8 mouse cellular contexts compared by ENCODE assay signal in genomic region chr9:78552984-78553383, GRCm38 (mm10). TPM values are rescaled to one million over a fixed set of nuclear protein-coding genes. Genes with fewer than 3 reads are reported as not detected.
A peak's percentile ranks its signal among the peaks of the same experiment; 100 is the strongest.
DNase-seq lines count a peak whose midpoint lies in the region; ATAC-seq and TF ChIP-seq lines count a peak whose summit lies in the region.

No protein-coding gene starts in this region.

- H3K27ac ChIP-seq in hindbrain, embryonic 10.5 days = no peak overlapping the region
- no peak overlapping the region for H3K27ac ChIP-seq in hindbrain, embryonic 12.5 days
- no peak overlapping the region for H3K27ac ChIP-seq in cerebellum, adult 2 months (ENCODE audit: insufficient read depth, low read length)
- no peak overlapping the region for H3K27ac ChIP-seq in intestine, postnatal 0 days (ENCODE audit: low read depth, low read length)
- no peak overlapping the region for H3K27ac ChIP-seq in limb, embryonic 13.5 days
- H3K27ac ChIP-seq in neural tube, embryonic 11.5 days (ENCODE audit: low read depth, low read length) = no peak overlapping the region

- 48% methylated on average over 12 of the region's 12 CpGs for WGBS in hindbrain, embryonic 10.5 days
- WGBS in hindbrain, embryonic 12.5 days = 54% methylated on average over 12 of the region's 12 CpGs
- WGBS in cerebellum, adult 2 months = 43% methylated on average over 12 of the region's 12 CpGs
- 43% methylated on average over 12 of the region's 12 CpGs for WGBS in intestine, postnatal 0 days
- WGBS in limb, embryonic 13.5 days = 38% methylated on average over 12 of the region's 12 CpGs
- WGBS in neural tube, embryonic 11.5 days = 48% methylated on average over 12 of the region's 12 CpGs

- H3K36me3 ChIP-seq in hindbrain, embryonic 10.5 days = peaks cover 23% of the 10 kb centered on the region
- H3K36me3 ChIP-seq in hindbrain, embryonic 12.5 days = peaks cover 17% of the 10 kb centered on the region
- H3K36me3 ChIP-seq in intestine, postnatal 0 days (ENCODE audit: control insufficient read depth, insufficient read depth) = peaks cover 48% of the 10 kb centered on the region
- peaks cover 25% of the 10 kb centered on the region for H3K36me3 ChIP-seq in limb, embryonic 13.5 days
- H3K36me3 ChIP-seq in neural tube, embryonic 11.5 days (ENCODE audit: control insufficient read depth, insufficient read depth, low read length) = no peaks in the 10 kb centered on the region

- H3K9ac ChIP-seq in hindbrain, embryonic 12.5 days = no peak overlapping the region
- no peak overlapping the region for H3K9ac ChIP-seq in intestine, postnatal 0 days (ENCODE audit: low read depth, low read length)
- no peak overlapping the region for H3K9ac ChIP-seq in limb, embryonic 13.5 days
- no peak overlapping the region for H3K9ac ChIP-seq in neural tube, embryonic 11.5 days (ENCODE audit: low read length)

- peak; percentile 49; the same call in 1 of the 2 replicates for TF ChIP-seq CTCF in cerebellum, adult 2 months (IDR thresholded peaks at IDR 0.05; ENCODE audit: borderline replicate concordance, insufficient read depth, low read depth, low read length)
- TF ChIP-seq CTCF in intestine, postnatal 0 days (IDR thresholded peaks at IDR 0.05; ENCODE audit: low read depth) = peak; percentile 88

- no peaks in the 10 kb centered on the region for H3K9me3 ChIP-seq in hindbrain, embryonic 10.5 days
- H3K9me3 ChIP-seq in hindbrain, embryonic 12.5 days (replicated peaks) = no peaks in the 10 kb centered on the region
- H3K9me3 ChIP-seq in intestine, postnatal 0 days (ENCODE audit: control insufficient read depth) = no peaks in the 10 kb centered on the region
- no peaks in the 10 kb centered on the region for H3K9me3 ChIP-seq in limb, embryonic 13.5 days
- no peaks in the 10 kb centered on the region for H3K9me3 ChIP-seq in neural tube, embryonic 11.5 days (ENCODE audit: control insufficient read depth, low read length)

- no peak for ATAC-seq in hindbrain, embryonic 12.5 days (ENCODE audit: low FRiP score)
- 0 out of 2 replicates have a peak, but pooled peaks have one; percentile 26 for ATAC-seq in intestine, postnatal 0 days
- ATAC-seq in limb, embryonic 13.5 days (ENCODE audit: low FRiP score, low read depth) = no peak
- ATAC-seq in neural tube, embryonic 11.5 days (ENCODE audit: insufficient read depth, low FRiP score, low TSS enrichment) = no peak

- H3K4me3 ChIP-seq in hindbrain, embryonic 10.5 days = no peak overlapping the region
- no peak overlapping the region for H3K4me3 ChIP-seq in hindbrain, embryonic 12.5 days
- H3K4me3 ChIP-seq in cerebellum, adult 2 months (replicated peaks; ENCODE audit: insufficient read depth, low read depth, low read length) = no peak overlapping the region
- H3K4me3 ChIP-seq in intestine, postnatal 0 days (ENCODE audit: low read depth, low read length) = no peak overlapping the region
- H3K4me3 ChIP-seq in limb, embryonic 13.5 days = no peak overlapping the region
- H3K4me3 ChIP-seq in neural tube, embryonic 11.5 days (ENCODE audit: low read depth, low read length) = no peak overlapping the region

- no peaks in the 10 kb centered on the region for H3K27me3 ChIP-seq in hindbrain, embryonic 10.5 days (ENCODE audit: insufficient read depth, poor library complexity, severe bottlenecking)
- H3K27me3 ChIP-seq in hindbrain, embryonic 12.5 days = no peaks in the 10 kb centered on the region
- H3K27me3 ChIP-seq in cerebellum, adult 2 months (ENCODE audit: control insufficient read depth, insufficient read depth, low read length) = no peaks in the 10 kb centered on the region
- H3K27me3 ChIP-seq in intestine, postnatal 0 days (replicated peaks; ENCODE audit: control insufficient read depth, insufficient read depth, low read length) = no peaks in the 10 kb centered on the region
- no peaks in the 10 kb centered on the region for H3K27me3 ChIP-seq in limb, embryonic 13.5 days
- no peaks in the 10 kb centered on the region for H3K27me3 ChIP-seq in neural tube, embryonic 11.5 days (ENCODE audit: control insufficient read depth, insufficient read depth, low read length)

- no peak for TF ChIP-seq POLR2A in cerebellum, adult 2 months (IDR thresholded peaks at IDR 0.05; ENCODE audit: borderline replicate concordance, insufficient read depth, low read length)

- DNase-seq in hindbrain, embryonic 10.5 days (ENCODE audit: low spot score) = peak; percentile 74
- DNase-seq in cerebellum, adult 2 months = peak; percentile 53 to 81
- peak; percentile 78 to 91 for DNase-seq in frontal cortex, postnatal 25 days (ENCODE audit: low spot score in 2 of 2)
- peak; percentile 71 for DNase-seq in neural tube, embryonic 11.5 days (ENCODE audit: low spot score)
- DNase-seq in telencephalon, adult 2 months (ENCODE audit: low read depth, low spot score) = peak; percentile 52

- H3K4me2 ChIP-seq in hindbrain, embryonic 12.5 days (replicated peaks) = no peak overlapping the region
- no peak overlapping the region for H3K4me2 ChIP-seq in intestine, postnatal 0 days (replicated peaks; ENCODE audit: low read depth)
- peak overlapping the region; percentile 35; the same call in 1 of the 2 replicates for H3K4me2 ChIP-seq in limb, embryonic 13.5 days (replicated peaks)
- no peak overlapping the region for H3K4me2 ChIP-seq in neural tube, embryonic 11.5 days (ENCODE audit: low read depth)

- no peaks in the 10 kb centered on the region for H3K4me1 ChIP-seq in hindbrain, embryonic 10.5 days (replicated peaks)
- no peaks in the 10 kb centered on the region for H3K4me1 ChIP-seq in hindbrain, embryonic 12.5 days
- no peaks in the 10 kb centered on the region for H3K4me1 ChIP-seq in cerebellum, adult 2 months (ENCODE audit: control insufficient read depth, insufficient read depth, low read length)
- H3K4me1 ChIP-seq in intestine, postnatal 0 days (replicated peaks; ENCODE audit: control insufficient read depth, insufficient read depth, low read length) = no peaks in the 10 kb centered on the region
- H3K4me1 ChIP-seq in limb, embryonic 13.5 days = no peaks in the 10 kb centered on the region
- no peaks in the 10 kb centered on the region for H3K4me1 ChIP-seq in neural tube, embryonic 11.5 days (ENCODE audit: control insufficient read depth, insufficient read depth, low read length)

RNA-seq across cellular contexts. Expression of gene Slc17a5, which starts 34.9 kb away (rescaled TPM):
- polyA plus RNA-seq in hindbrain, embryonic 10.5 days (2016; fragmentation: Nextera tagmentation; extraction: Ambion mirVana) = 10.0 and 10.4 TPM in 2 replicates
- 15.1 and 16.9 TPM in 2 replicates for polyA plus RNA-seq in hindbrain, embryonic 12.5 days (2016; fragmentation: Nextera tagmentation; extraction: Ambion mirVana)
- 13.7 and 14.0 TPM in 2 replicates for polyA plus RNA-seq in cerebellum, adult 2 months (2012; rRNA removed)
- 250 and 313 TPM in 2 replicates for polyA plus RNA-seq in intestine, postnatal 0 days (2015; fragmentation: Nextera tagmentation; extraction: Ambion mirVana)
- polyA plus RNA-seq in limb, embryonic 13.5 days (2015; fragmentation: Nextera tagmentation; extraction: Ambion mirVana) = 17.5 and 20.3 TPM in 2 replicates
- polyA plus RNA-seq in neural tube, embryonic 11.5 days (2014; fragmentation: Nextera tagmentation; extraction: Ambion mirVana) = 10.6 and 11.5 TPM in 2 replicates

Comparison
In these comparisons a context has a peak if more than half of its experiments do, and no peak if none do; other contexts are left out.
1. RNA of gene Slc17a5, which starts 34.9 kb away (polyA plus RNA-seq): 250 to 313 TPM in intestine, postnatal 0 days; 17.5 to 20.3 TPM in limb, embryonic 13.5 days, 15.1 to 16.9 TPM in hindbrain, embryonic 12.5 days, 13.7 to 14.0 TPM in cerebellum, adult 2 months, 10.6 to 11.5 TPM in neural tube, embryonic 11.5 days and 10.0 to 10.4 TPM in hindbrain, embryonic 10.5 days; every median in the first group is over 10 times any median in the second.
2. Peak in every context shown above with its lines, with median percentiles within 50 percentile points of each other: DNase-seq.